Mouse (Mus musculus) liver, embryonic 11.5 days (tissue): Measurements from ENCODE around the gene Fcrl1. TPM values are rescaled to one million over a fixed set of nuclear protein-coding genes. Genes with fewer than 3 reads are reported as not detected.
"Not testable (repeated sequence)": the region's sequence is repeated elsewhere in the genome, so short reads cannot be mapped to it uniquely, and the experiment has no call there.

Source experiments
- ATAC-seq: fragments of 200-750 bp; cut with Nextera tagmentation; replicated peaks from 2 replicates; pipeline ENCODE4 v1.8.0; 2017; ENCODE audit warnings: moderate number of reproducible peaks, mild to moderate bottlenecking, moderate TSS enrichment, moderate library complexity; ENCODE audit not compliant: low FRiP score
- DNase-seq: peaks from one replicate; pipeline ENCODE4 v3.0.0-alpha.2; 2017; ENCODE audit warnings: low spot score
- H3K27ac ChIP-seq: fragments of 300-500 bp; sonication (generic); 2 replicates; pipeline ENCODE4 v1.5.1; 2014; ENCODE audit warnings: mild to moderate bottlenecking, low read depth, low read length, control low read depth
- H3K27me3 ChIP-seq: fragments of 300-500 bp; sonication (generic); replicated peaks from 2 replicates; pipeline ENCODE4 v1.6.1; 2014; ENCODE audit warnings: low read length, mixed read lengths; ENCODE audit not compliant: control insufficient read depth, insufficient read depth
- H3K36me3 ChIP-seq: fragments of 300-500 bp; sonication (generic); 2 replicates; pipeline ENCODE4 v1.6.1; 2014; ENCODE audit warnings: mild to moderate bottlenecking, low read length, moderate library complexity, mixed read lengths; ENCODE audit not compliant: control insufficient read depth, insufficient read depth
- H3K4me1 ChIP-seq: fragments of 300-500 bp; sonication (generic); replicated peaks from 2 replicates; pipeline ENCODE4 v1.6.1; 2014; ENCODE audit warnings: low read length, mixed read lengths; ENCODE audit not compliant: control insufficient read depth, insufficient read depth
- H3K4me2 ChIP-seq: fragments of 300-500 bp; sonication (generic); 2 replicates; pipeline ENCODE4 v1.6.1; 2014; ENCODE audit warnings: mild to moderate bottlenecking, control low read depth, moderate library complexity
- H3K4me3 ChIP-seq: fragments of 300-500 bp; sonication (generic); 2 replicates; pipeline ENCODE4 v1.5.1; 2014; ENCODE audit warnings: low read depth, low read length, control low read depth
- H3K9ac ChIP-seq: fragments of 300-500 bp; sonication (generic); 2 replicates; pipeline ENCODE4 v1.6.1; 2014; ENCODE audit warnings: low read depth, low read length, control low read depth
- H3K9me3 ChIP-seq: fragments of 300-500 bp; sonication (generic); 2 replicates; pipeline ENCODE4 v1.6.1; 2016; ENCODE audit warnings: low read length, inconsistent platforms, mixed read lengths; ENCODE audit not compliant: control insufficient read depth
- WGBS: fragments of 180-500 bp; shearing (Covaris S2); extraction: QIAGEN DNeasy Blood & Tissue Kit; methylation state at CpG from one replicate; pipeline ENCODE4 v1.1.7; 2014; 5-methylcytosine and 5-hydroxymethylcytosine counted together
- polyA plus RNA-seq: library from polyadenylated mRNA; unstranded; fragments of >200 nt; fragmentation: Nextera tagmentation; extraction: Ambion mirVana; gene quantifications from 2 replicates; pipeline ENCODE4 v1.2.1, GENCODE M21; 2014

Gene Fcrl1
- polyA plus RNA-seq, 1 experiment from 2014 or later, result 2.1 TPM

DNA sequence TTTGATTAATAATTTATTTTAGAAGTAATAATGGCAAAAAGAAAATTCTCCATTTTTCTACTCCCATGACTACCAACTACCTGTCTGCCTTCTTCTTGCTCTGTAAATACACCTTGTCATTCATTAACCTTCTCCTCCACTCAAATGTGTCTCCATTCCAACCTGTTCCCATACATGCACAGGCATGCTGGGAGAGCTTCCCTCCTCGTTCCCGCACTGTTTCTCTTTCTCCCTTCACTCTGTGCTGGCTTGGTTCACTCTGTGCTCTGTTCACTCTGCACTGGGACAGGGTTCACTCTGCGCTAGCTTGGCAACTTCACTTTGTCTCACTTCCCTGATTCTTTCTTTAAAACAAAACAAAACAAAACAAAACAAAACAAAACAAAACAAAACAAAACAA lies 1.0 kb downstream of the Fcrl1 start:
- Histone ChIP-seq H3K4me1 (no peaks in the 10 kb centered on the region), H3K9me3 (no peaks in the 10 kb centered on the region), H3K9ac (no peak overlapping the region), H3K27ac (no peak overlapping the region), H3K4me3 (no peak overlapping the region), H3K4me2 (no peak overlapping the region), H3K36me3 (no peaks in the 10 kb centered on the region), H3K27me3 (no peaks in the 10 kb centered on the region)
- WGBS, result 56% methylated on average over 3 of the region's 3 CpGs
- ATAC-seq (no peak), DNase-seq (no peak)

DNA sequence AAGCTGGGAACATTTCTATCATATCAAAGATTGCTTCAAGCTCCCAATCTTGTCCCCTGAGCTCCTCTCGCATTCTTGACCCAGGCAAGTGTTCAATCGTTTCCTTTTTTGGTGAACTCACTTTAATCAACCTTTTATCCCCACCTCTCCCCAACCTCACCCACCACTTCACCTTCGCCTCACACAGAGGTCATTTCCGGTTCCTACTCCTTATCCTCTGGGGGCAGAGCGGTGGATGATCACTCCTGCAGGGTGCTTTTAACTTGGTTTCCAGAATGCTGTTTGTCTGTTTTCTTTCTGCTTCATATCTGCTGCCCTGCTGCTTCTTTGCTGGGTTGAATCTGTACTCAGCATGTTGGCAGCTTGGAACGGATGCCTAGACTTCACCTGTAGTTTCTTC lies 1.5 kb downstream of the Fcrl1 start:
- Histone ChIP-seq H3K9me3 (no peaks in the 10 kb centered on the region), H3K4me3 (no peak overlapping the region), H3K27ac (no peak overlapping the region), H3K27me3 (no peaks in the 10 kb centered on the region), H3K4me1 (no peaks in the 10 kb centered on the region), H3K4me2 (no peak overlapping the region), H3K9ac (no peak overlapping the region), H3K36me3 (no peaks in the 10 kb centered on the region)
- DNase-seq (no peak), ATAC-seq (no peak)
- 56% methylated on average over 6 of the region's 6 CpGs for WGBS

DNA sequence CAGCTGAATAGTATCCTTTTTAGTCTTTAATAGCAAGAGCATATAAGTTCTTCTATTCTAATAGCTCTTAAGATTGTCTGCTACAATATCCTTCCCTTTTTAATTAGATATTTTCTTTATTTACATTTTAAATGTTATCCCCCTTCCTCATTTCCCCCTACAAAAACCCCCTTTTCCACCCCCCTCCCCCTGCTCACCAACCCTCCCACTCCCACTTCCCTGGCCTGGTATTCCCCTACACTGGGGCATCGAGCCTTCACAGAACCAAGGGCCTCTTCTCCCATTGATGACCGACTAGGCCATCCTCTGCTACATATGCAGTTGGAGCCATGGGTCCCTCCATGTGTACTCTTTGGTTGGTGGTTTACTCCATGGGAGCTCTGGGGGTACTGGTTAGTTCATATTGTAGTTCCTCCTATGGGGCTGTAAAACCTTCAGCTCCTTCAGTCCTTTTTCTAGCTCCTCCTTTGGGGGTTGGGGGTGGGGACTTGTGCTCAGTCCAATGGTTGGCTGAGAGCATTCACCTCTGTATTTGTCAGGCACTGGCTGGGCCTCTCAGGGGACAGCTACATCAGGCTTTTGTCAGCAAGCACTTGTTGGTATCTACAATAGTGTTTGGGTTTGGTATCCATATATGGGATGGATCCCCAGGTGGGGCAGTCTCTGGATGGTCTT lies 3.6 kb downstream of the Fcrl1 start:
- not testable (repeated sequence) for H3K27me3 ChIP-seq, H3K9ac ChIP-seq, H3K9me3 ChIP-seq, H3K4me1 ChIP-seq, ATAC-seq, H3K4me3 ChIP-seq, H3K4me2 ChIP-seq, H3K36me3 ChIP-seq, DNase-seq, H3K27ac ChIP-seq
- WGBS, result 75% methylated on average over 2 of the region's 2 CpGs

DNA sequence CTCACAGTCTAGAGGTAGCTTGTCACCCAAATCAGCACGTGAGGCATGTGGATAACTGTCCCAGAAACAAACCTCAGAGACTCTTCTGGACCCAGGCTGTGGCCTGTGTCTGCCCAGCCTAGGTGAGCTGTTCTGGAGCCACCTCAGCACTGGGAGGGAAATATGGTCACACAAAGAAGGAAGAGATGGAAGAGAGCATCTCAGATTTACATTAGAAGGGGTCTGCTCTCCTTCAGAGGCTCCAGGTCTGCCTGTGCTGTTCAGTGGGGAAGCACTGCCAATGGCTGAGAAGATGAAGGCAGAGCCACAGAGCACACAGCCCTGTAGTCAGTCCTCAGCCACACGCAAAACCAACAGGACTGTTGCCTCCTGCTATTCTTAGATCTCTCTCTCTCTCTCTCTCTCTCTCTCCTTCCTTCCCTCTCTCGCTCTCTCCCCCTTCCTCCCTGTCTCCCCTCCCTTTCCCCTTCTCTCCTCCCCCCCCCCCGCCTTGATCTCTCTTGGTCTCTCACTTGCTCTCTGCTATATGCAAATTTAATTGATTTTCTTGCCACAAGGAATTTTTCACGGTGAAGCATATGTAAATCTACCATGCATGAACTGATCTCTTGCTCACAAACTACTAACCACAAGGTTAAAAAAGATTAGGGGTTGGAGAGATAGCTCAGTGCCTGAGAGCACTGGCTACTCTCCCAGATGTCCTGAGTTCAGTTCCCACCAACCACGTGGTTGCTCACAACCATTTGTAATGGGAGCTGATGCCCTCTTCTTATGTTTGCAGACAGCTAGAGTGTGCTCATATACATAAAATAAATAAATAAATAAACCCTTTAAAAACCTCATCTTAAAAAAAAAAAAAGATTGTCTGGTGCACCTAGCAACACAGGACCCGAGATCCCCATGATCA lies 5.9 kb downstream of the Fcrl1 start:
- no peaks in the 10 kb centered on the region for H3K4me1 ChIP-seq
- H3K9ac ChIP-seq, result no peak overlapping the region
- H3K4me2 ChIP-seq, result no peak overlapping the region
- WGBS, result 48% methylated on average over 7 of the region's 7 CpGs
- ATAC-seq (no peak), DNase-seq (no peak)
- no peaks in the 10 kb centered on the region for H3K9me3 ChIP-seq
- no peak overlapping the region for H3K4me3 ChIP-seq
- H3K36me3 ChIP-seq, result no peaks in the 10 kb centered on the region
- no peak overlapping the region for H3K27ac ChIP-seq
- H3K27me3 ChIP-seq, result no peaks in the 10 kb centered on the region

DNA sequence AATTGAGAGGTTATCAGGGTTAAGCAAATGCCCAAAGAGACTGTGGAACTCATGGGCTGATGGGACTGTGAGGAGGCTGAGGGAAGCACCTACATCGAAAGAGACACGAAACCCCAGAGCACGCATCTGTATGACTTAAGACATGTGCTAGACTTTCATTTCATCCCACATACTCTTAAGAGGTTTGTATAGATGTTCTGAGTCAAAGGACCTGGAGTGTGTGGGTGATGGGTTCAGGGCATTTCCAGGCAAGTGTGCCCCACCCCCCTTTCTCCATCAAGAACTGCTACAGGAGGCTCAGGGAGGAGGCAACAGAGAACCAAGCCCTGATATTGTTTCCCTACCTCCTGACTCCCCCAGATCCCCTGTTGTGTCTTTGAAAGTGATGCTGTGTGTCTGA lies 7.1 kb downstream of the Fcrl1 start:
- ATAC-seq (no peak), DNase-seq (no peak)
- Histone ChIP-seq H3K4me3 (no peak overlapping the region), H3K9me3 (no peaks in the 10 kb centered on the region), H3K27ac (no peak overlapping the region), H3K4me1 (no peaks in the 10 kb centered on the region), H3K36me3 (no peaks in the 10 kb centered on the region), H3K9ac (no peak overlapping the region), H3K27me3 (no peaks in the 10 kb centered on the region), H3K4me2 (no peak overlapping the region)
- 92% methylated on average over 3 of the region's 3 CpGs for WGBS

DNA sequence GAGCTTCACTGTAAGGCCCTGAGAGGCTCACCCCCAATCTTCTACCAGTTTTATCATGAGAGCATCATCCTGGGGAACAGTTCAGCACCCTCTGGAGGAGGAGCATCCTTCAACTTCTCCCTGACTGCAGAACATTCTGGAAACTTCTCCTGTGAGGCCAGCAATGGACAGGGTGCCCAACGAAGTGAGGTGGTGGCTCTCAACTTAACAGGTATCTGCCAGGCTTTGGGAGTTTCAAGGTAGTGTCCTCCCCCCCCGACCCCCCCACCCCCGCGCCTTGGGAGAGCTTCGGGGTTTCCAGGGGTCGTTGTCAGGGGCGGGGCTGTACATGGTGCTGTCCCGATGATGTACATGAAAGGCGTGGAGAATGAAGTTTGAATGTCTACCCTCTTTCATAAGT lies 8.9 kb downstream of the Fcrl1 start:
- H3K4me1 ChIP-seq, result no peaks in the 10 kb centered on the region
- WGBS, result 83% methylated on average over 7 of the region's 9 CpGs
- H3K27ac ChIP-seq, result no peak overlapping the region
- H3K27me3 ChIP-seq, result no peaks in the 10 kb centered on the region
- no peaks in the 10 kb centered on the region for H3K36me3 ChIP-seq
- no peak for DNase-seq
- ATAC-seq, result no peak
- H3K4me3 ChIP-seq, result no peak overlapping the region
- no peaks in the 10 kb centered on the region for H3K9me3 ChIP-seq
- no peak overlapping the region for H3K4me2 ChIP-seq
- no peak overlapping the region for H3K9ac ChIP-seq

DNA sequence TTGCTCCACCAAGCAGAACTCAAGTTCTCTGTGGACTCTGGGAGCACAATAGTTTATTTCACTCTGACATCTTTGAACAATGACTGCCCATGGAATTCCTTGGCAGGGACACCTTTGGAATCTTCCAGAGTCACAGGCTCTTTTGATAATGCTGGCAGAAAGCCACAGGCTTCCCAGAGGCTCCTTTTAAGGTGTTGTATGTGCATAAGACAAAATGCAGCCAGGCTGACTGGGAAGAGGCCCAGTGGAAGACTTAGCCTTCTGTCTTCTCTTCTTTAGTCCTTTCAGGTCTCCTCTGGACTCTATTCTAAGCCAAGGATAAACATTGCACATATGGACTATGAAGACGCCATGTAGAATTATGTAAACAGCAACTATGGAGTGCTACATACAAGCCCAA lies 14.7 kb downstream of the Fcrl1 start:
- Histone ChIP-seq H3K27me3 (no peaks in the 10 kb centered on the region), H3K4me3 (no peak overlapping the region), H3K36me3 (no peaks in the 10 kb centered on the region), H3K9ac (no peak overlapping the region), H3K4me1 (no peaks in the 10 kb centered on the region), H3K27ac (no peak overlapping the region), H3K4me2 (no peak overlapping the region), H3K9me3 (no peaks in the 10 kb centered on the region)
- ATAC-seq, result no peak
- no peak for DNase-seq
- 76% methylated on average over 1 of the region's 1 CpGs for WGBS

DNA sequence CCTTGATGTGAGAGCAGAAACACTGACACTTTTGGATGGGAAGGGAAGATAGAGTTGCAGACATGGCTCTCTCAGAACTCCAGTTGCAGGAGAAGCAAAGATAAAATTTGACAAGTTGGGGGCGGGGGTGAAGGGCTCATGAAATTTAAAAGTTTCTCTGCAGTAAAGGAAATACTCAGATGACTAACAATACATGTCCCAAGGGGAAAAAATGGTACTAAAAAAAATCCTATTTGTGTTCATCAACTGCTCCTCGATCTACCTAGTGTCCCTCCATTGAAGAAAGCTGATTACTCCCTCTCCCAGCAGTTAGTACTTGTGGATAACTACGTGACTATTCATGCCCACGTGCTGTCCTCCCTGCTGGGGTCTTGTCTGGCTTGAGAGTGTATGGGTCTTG lies 22.6 kb downstream of the Fcrl1 start:
- Histone ChIP-seq H3K36me3 (no peaks in the 10 kb centered on the region), H3K27me3 (no peaks in the 10 kb centered on the region), H3K4me1 (no peaks in the 10 kb centered on the region), H3K27ac (no peak overlapping the region), H3K4me2 (no peak overlapping the region), H3K4me3 (no peak overlapping the region), H3K9ac (no peak overlapping the region), H3K9me3 (no peaks in the 10 kb centered on the region)
- no peak for ATAC-seq
- DNase-seq, result no peak
- 58% methylated on average over 4 of the region's 4 CpGs for WGBS

DNA sequence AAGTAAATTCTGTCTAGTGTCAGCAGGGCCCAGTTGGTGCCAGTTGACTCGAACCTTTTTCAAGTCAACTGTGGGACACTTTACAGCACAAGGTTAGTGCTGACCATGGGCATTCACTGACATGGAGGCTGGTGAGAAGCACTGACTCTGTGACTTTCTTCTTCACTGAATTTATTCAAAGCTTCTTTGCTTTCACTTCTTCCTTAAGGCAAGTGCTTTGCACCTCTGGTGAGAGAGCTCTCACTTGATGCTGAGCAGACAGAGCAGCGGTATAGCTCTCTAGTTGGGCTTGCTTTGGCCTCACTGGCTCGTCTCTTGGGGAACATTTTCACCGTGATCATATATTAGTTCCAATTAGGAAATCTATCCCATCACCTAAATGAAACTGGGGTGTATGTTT lies 23.7 kb downstream of the Fcrl1 start:
- H3K9ac ChIP-seq, result no peak overlapping the region
- no peaks in the 10 kb centered on the region for H3K36me3 ChIP-seq
- no peaks in the 10 kb centered on the region for H3K4me1 ChIP-seq
- no peak overlapping the region for H3K27ac ChIP-seq
- DNase-seq (no peak), ATAC-seq (no peak)
- H3K9me3 ChIP-seq, result no peaks in the 10 kb centered on the region
- H3K27me3 ChIP-seq, result no peaks in the 10 kb centered on the region
- 73% methylated on average over 4 of the region's 4 CpGs for WGBS
- H3K4me2 ChIP-seq, result no peak overlapping the region
- no peak overlapping the region for H3K4me3 ChIP-seq
